Mouse (Mus musculus) heart, adult 2 months (tissue): ENCODE results near the gene Wfdc13.

Experiments
- CTCF ChIP-seq: fragments of 200-600 bp; IDR thresholded peaks from 2 replicates; pipeline ENCODE4 v1.8.1; 2022; ENCODE audit warnings: antibody characterized with exemption, mild to moderate bottlenecking, moderate library complexity
- EP300 ChIP-seq: fragments of 200-500 bp; IDR thresholded peaks from 2 replicates; pipeline ENCODE4 v1.6.1; 2011; ENCODE audit warnings: low read depth, low read length, control low read depth; ENCODE audit not compliant: insufficient read depth
- POLR2A ChIP-seq: fragments of 200-500 bp; IDR thresholded peaks from 2 replicates; pipeline ENCODE4 v1.6.1; 2011; ENCODE audit warnings: mild to moderate bottlenecking, low read depth, low read length, control low read depth; ENCODE audit not compliant: insufficient read depth

GRCm38 (mm10) chr2:164641881-164642673, 42.8 kb upstream of the Wfdc13 start:
- TF ChIP-seq CTCF (no peak), POLR2A (no peak), EP300 (no peak)
